In the genomic region with DNA sequence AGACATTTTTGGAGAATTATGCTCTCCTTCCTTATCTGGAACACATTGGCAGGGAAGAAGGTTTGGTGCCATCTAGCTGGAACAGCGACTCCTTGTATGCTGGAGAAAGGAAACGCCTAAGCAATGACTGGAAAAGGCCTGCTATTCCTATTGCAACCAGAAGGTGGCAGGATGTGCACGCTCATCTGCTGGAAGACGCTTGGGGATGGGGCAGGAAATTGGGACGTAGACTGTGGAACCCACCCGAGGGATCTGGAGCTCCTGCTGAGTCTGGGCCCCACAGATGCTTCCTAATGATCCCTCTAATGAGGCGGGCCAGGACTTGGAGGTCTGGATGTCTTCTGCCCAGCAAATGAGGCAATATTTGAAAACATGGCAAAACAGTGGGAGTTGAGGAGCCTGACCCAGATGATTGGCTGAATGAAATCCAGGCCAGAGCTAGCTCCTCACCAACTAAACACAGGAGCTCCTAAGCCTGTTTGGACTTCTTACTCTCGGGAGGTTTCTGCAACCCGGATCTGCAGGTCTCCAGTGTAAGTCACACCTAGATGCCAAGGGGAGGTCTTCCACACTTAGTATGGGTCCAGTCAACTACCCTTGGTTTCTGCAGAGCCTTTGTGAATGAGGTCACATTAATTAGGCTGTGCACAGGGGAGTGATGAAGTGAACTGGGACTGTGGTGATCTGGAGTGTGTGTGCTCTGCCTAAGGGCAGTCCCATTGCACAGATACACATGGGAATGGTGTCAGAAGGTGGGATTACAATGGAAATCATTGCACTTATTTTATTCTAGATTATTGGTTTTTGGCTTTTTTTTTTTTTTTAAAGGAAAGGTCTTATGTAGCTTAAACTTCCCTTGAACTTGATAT, we compare ENCODE assay signal across 8 mouse cellular contexts. TPM values are rescaled to one million over a fixed set of nuclear protein-coding genes. Genes with fewer than 3 reads are reported as not detected.
A peak's percentile ranks its signal among the peaks of the same experiment; 100 is the strongest.
DNase-seq lines count a peak whose midpoint lies in the region; ATAC-seq lines count a peak whose summit lies in the region.

No protein-coding gene starts in this region.

- no peak overlapping the region for H3K27ac ChIP-seq in midbrain, embryonic 13.5 days

- H3K9me3 ChIP-seq in midbrain, embryonic 13.5 days = no peaks in the 10 kb centered on the region

- H3K4me3 ChIP-seq in midbrain, embryonic 13.5 days (replicated peaks) = no peak overlapping the region

- peak; percentile 58 to 78 for DNase-seq in heart, adult 18-20 months
- DNase-seq in heart, postnatal 25 days (ENCODE audit: low spot score) = no peak
- peak; percentile 76 for DNase-seq in cerebellum, adult 8-10 months
- peak; percentile 73 for DNase-seq in forelimb bud, embryonic 11.5 days (ENCODE audit: low read depth, low spot score)
- peak; percentile 39 for DNase-seq in kidney, adult 11 months
- peak; percentile 62 to 80 for DNase-seq in left cerebral cortex, postnatal 36 days (ENCODE audit: low spot score in 2 of 2)
- DNase-seq in spleen, postnatal 10 days (ENCODE audit: low spot score in 2 of 2) = peak; percentile 22 to 48

- no peaks in the 10 kb centered on the region for H3K36me3 ChIP-seq in midbrain, embryonic 13.5 days

- H3K9ac ChIP-seq in midbrain, embryonic 13.5 days (replicated peaks) = no peak overlapping the region

- peak overlapping the region; percentile 19 for H3K4me2 ChIP-seq in midbrain, embryonic 13.5 days (replicated peaks)

- H3K27me3 ChIP-seq in midbrain, embryonic 13.5 days = no peaks in the 10 kb centered on the region

- WGBS in midbrain, embryonic 13.5 days = 7% methylated on average over 9 of the region's 9 CpGs

- peak; percentile 81 for ATAC-seq in midbrain, embryonic 13.5 days

- intact Hi-C loops in heart, postnatal 25 days (cut with DNase I) = loop anchor here (1.0 kb wide), 2 partner anchors 472 to 586 kb away; no protein-coding TSS in a partner anchor
- intact Hi-C loops in left cerebral cortex, postnatal 36 days (cut with DNase I) = loop anchor here (2.0 to 5.0 kb wide), 2 partner anchors 473 to 590 kb away; no protein-coding TSS in a partner anchor

- 0 out of 2 replicates have a peak, but pooled peaks cover 3% of the 10 kb centered on the region for H3K4me1 ChIP-seq in midbrain, embryonic 13.5 days (replicated peaks)

RNA-seq across cellular contexts. Expression of a gene that starts 49.6 kb away (rescaled TPM):
- 10 to 100 TPM; 40.5 to 41.3 TPM for total RNA-seq in heart, adult 18-20 months (2021)
- total RNA-seq in heart, postnatal 25 days (2021) = 10 to 100 TPM; 39.7 to 42.8 TPM
- total RNA-seq in left cerebral cortex, postnatal 36 days (2021) = 10 to 100 TPM; 31.3 to 34.0 TPM
- polyA plus RNA-seq in midbrain, embryonic 13.5 days (2015; fragmentation: Nextera tagmentation; extraction: Ambion mirVana) = 145 and 147 TPM in 2 replicates

RNA-seq across cellular contexts. Expression of a gene that starts 58.0 kb away (rescaled TPM):
- 100 to 1,000 TPM in 1 of 2 experiments, 10 to 100 TPM in 1; 98.7 to 104 TPM for total RNA-seq in heart, adult 18-20 months (2021)
- 100 to 1,000 TPM; 113 to 124 TPM for total RNA-seq in heart, postnatal 25 days (2021)
- total RNA-seq in left cerebral cortex, postnatal 36 days (2021) = 100 to 1,000 TPM in 1 of 2 experiments, 10 to 100 TPM in 1; 88.1 to 111 TPM
- polyA plus RNA-seq in midbrain, embryonic 13.5 days (2015; fragmentation: Nextera tagmentation; extraction: Ambion mirVana) = 258 and 274 TPM in 2 replicates
